Mouse (Mus musculus) right cerebral cortex, postnatal 36 days (tissue): ENCODE measurements around the gene Cpne1.

Experiments
- DNase-seq, 2 experiments: peaks; one replicate each; pipeline ENCODE4 v3.0.0; 2022; ENCODE audit warnings: low spot score in 2 of 2, mixed read lengths in 1 of 2

The Cpne1 gene

GRCm38 (mm10) chr2:156079674-156080073 is 32.1 kb downstream of the Cpne1 start:
- DNase-seq = no peak

GRCm38 (mm10) chr2:156079183-156079560 is 32.6 kb downstream of the Cpne1 start:
- DNase-seq = no peak

- no peak for DNase-seq
Measured at GRCm38 (mm10) chr2:156078421-156079182, 33.2 kb downstream of the Cpne1 start.

GRCm38 (mm10) chr2:156077461-156077860 is 34.3 kb downstream of the Cpne1 start:
- no peak for DNase-seq

GRCm38 (mm10) chr2:156073725-156074124 is 38.0 kb downstream of the Cpne1 start:
- no peak for DNase-seq

GRCm38 (mm10) chr2:156071236-156071635 is 40.5 kb downstream of the Cpne1 start:
- DNase-seq = no peak

GRCm38 (mm10) chr2:156067916-156068315 is 43.8 kb downstream of the Cpne1 start:
- DNase-seq = no peak

GRCm38 (mm10) chr2:156066126-156066525 is 45.6 kb downstream of the Cpne1 start:
- DNase-seq = no peak

GRCm38 (mm10) chr2:156065099-156066041 is 46.4 kb downstream of the Cpne1 start, which contains the start of gene Spag4:
Spag4 (plus strand) TSS chr2:156065175.
- DNase-seq = peak in 1 of 2 experiments; percentile 48

- no peak for DNase-seq
Measured at GRCm38 (mm10) chr2:156052816-156053215, 58.9 kb downstream of the Cpne1 start, which contains the start of gene Fer1l4. Fer1l4 (minus strand) TSS chr2:156052947.

- no peak for DNase-seq
Measured at GRCm38 (mm10) chr2:156047929-156048328, 63.8 kb downstream of the Cpne1 start.

- no peak for DNase-seq
Measured at GRCm38 (mm10) chr2:156042903-156043302, 68.9 kb downstream of the Cpne1 start.

- no peak for DNase-seq
Measured at GRCm38 (mm10) chr2:156039390-156039789, 72.4 kb downstream of the Cpne1 start.

GRCm38 (mm10) chr2:156025482-156025881 is 86.3 kb downstream of the Cpne1 start:
- no peak for DNase-seq
